Mouse (Mus musculus): Measurements from ENCODE around the gene Clta.

The Clta gene

GRCm38 (mm10) chr4:44072873-44073441, 68.7 kb downstream of the Clta start:
- no peak for DNase-seq (ENCODE audit: low read depth, low spot score)

GRCm38 (mm10) chr4:44073799-44074198, 69.5 kb downstream of the Clta start:
- DNase-seq (ENCODE audit: low read depth, low spot score): no peak

- DNase-seq (ENCODE audit: low read depth, low spot score): no peak
These were observed 70.2 kb downstream of the Clta start for GRCm38 (mm10) chr4:44074422-44074821.

- DNase-seq (ENCODE audit: low read depth, low spot score): no peak
These were observed 74.2 kb downstream of the Clta start for GRCm38 (mm10) chr4:44078358-44078933.
